Mouse (Mus musculus): ENCODE measurements around the gene Foxk2.

DNA sequence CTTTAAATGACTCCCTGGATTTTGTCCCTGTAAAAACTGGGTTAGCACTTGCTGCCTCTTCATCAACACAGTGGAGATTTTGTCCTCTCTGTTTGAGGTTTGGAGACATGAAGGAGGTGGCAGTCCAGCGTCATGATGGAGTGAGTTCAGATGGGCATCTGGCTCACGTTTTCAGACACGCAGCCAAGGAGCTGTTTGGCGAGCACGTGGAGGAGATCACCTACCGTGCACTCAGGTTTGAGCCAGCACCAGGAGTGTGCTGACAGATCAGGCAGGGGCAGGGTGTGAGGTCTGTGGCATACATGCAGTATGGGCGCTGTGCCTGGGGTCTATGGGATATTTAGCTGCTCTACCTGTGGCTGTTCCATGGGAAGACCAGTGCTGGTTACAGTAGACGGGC, 9.6 kb upstream of the Foxk2 start:
- TF ChIP-seq MAFK (IDR thresholded peaks at IDR 0.05; ENCODE audit: insufficient read depth, low read depth, low read length) (no peak), CHD2 (IDR thresholded peaks at IDR 0.05; ENCODE audit: low read depth, low read length) (no peak), ZC3H11A (IDR thresholded peaks at IDR 0.05; ENCODE audit: borderline replicate concordance, low read depth, low read length) (no peak), ZNF384 (IDR thresholded peaks at IDR 0.05; ENCODE audit: low read depth, low read length) (no peak), HCFC1 (IDR thresholded peaks at IDR 0.05; ENCODE audit: borderline replicate concordance, insufficient read depth, low read length) (no peak)

Measured in ES-E14 (cell line).